Mouse (Mus musculus) kidney, postnatal 0 days (tissue): Measurements from ENCODE around the gene Gbgt1. TPM values are rescaled to one million over a fixed set of nuclear protein-coding genes. Genes with fewer than 3 reads are reported as not detected.
A peak's percentile ranks its signal among the peaks of the same experiment; 100 is the strongest.

Experiments used
- ATAC-seq: fragments of 200-750 bp; cut with Nextera tagmentation; replicated peaks from 2 replicates; pipeline ENCODE4 v1.8.0; 2017; ENCODE audit warnings: low read depth, moderate number of reproducible peaks, moderate TSS enrichment, moderate library complexity; ENCODE audit not compliant: low FRiP score
- DNase-seq: peaks from one replicate; pipeline ENCODE4 v3.0.0-alpha.2; 2016; ENCODE audit warnings: low spot score
- H3K27ac ChIP-seq: fragments of 300-500 bp; sonication (generic); 2 replicates; pipeline ENCODE4 v1.5.1; 2014; ENCODE audit warnings: mild to moderate bottlenecking
- H3K27me3 ChIP-seq: fragments of 300-500 bp; sonication (generic); 2 replicates; pipeline ENCODE4 v1.6.1; 2014; ENCODE audit warnings: low read length, mixed read lengths; ENCODE audit not compliant: insufficient read depth
- H3K36me3 ChIP-seq: fragments of 300-500 bp; sonication (generic); 2 replicates; pipeline ENCODE4 v1.6.1; 2014; ENCODE audit warnings: low read length, mixed read lengths; ENCODE audit not compliant: insufficient read depth
- H3K4me1 ChIP-seq: fragments of 300-500 bp; sonication (generic); replicated peaks from 2 replicates; pipeline ENCODE4 v1.6.1; 2014; ENCODE audit warnings: antibody characterized with exemption, low read length, mixed read lengths; ENCODE audit not compliant: insufficient read depth
- H3K4me2 ChIP-seq: fragments of 300-500 bp; sonication (generic); 2 replicates; pipeline ENCODE4 v1.6.1; 2014; ENCODE audit warnings: mild to moderate bottlenecking, low read length, moderate library complexity, mixed read lengths
- H3K4me3 ChIP-seq: fragments of 300-500 bp; sonication (generic); replicated peaks from 2 replicates; pipeline ENCODE4 v1.5.1; 2014; ENCODE audit warnings: low read depth, low read length
- H3K9ac ChIP-seq: fragments of 300-500 bp; sonication (generic); 2 replicates; pipeline ENCODE4 v1.6.1; 2014; ENCODE audit warnings: low read depth, low read length
- H3K9me3 ChIP-seq: fragments of 300-500 bp; sonication (generic); replicated peaks from 2 replicates; pipeline ENCODE4 v1.6.1; 2016; ENCODE audit warnings: low read length, inconsistent platforms, mixed read lengths
- CTCF ChIP-seq: IDR thresholded peaks from 2 replicates; pipeline ENCODE4 v1.5.1; 2016; ENCODE audit warnings: antibody characterized with exemption, low read depth, mild to moderate bottlenecking, moderate library complexity
- WGBS: fragments of 180-500 bp; shearing (Covaris S2); extraction: QIAGEN DNeasy Blood & Tissue Kit; methylation state at CpG from one replicate; pipeline ENCODE4 v1.1.7; 2014; 5-methylcytosine and 5-hydroxymethylcytosine counted together
- polyA plus RNA-seq: library from polyadenylated mRNA; unstranded; fragments of >200 nt; fragmentation: Nextera tagmentation; extraction: Ambion mirVana; gene quantifications from 2 replicates; pipeline ENCODE4 v1.2.1, GENCODE M21; 2015

Gene Gbgt1
- polyA plus RNA-seq, 1 experiment from 2014 or later, result 2.4 TPM

- H3K9ac ChIP-seq, result no peak overlapping the region
- no peak for TF ChIP-seq CTCF
- no peak for DNase-seq
- H3K4me1 ChIP-seq, result no peaks in the 10 kb centered on the region
- H3K27ac ChIP-seq, result no peak overlapping the region
- 70% methylated on average over 20 of the region's 20 CpGs for WGBS
- no peaks in the 10 kb centered on the region for H3K27me3 ChIP-seq
- H3K4me2 ChIP-seq, result no peak overlapping the region
- no peaks in the 10 kb centered on the region for H3K9me3 ChIP-seq
- no peak for ATAC-seq
- H3K4me3 ChIP-seq, result no peak overlapping the region
- H3K36me3 ChIP-seq, result no peaks in the 10 kb centered on the region
Measured at GRCm38 (mm10) chr2:28479208-28480204, 17.2 kb upstream of the Gbgt1 start.

- peak; percentile 59; the same call in 1 of the 2 replicates for ATAC-seq
- Histone ChIP-seq H3K27ac (no peak overlapping the region), H3K4me3 (no peak overlapping the region), H3K4me1 (no peaks in the 10 kb centered on the region), H3K27me3 (no peaks in the 10 kb centered on the region), H3K4me2 (no peak overlapping the region), H3K36me3 (no peaks in the 10 kb centered on the region), H3K9ac (no peak overlapping the region), H3K9me3 (no peaks in the 10 kb centered on the region)
- 51% methylated on average over 2 of the region's 2 CpGs for WGBS
- TF ChIP-seq CTCF, result no peak
- DNase-seq, result no peak
Measured at GRCm38 (mm10) chr2:28483861-28484260, 12.8 kb upstream of the Gbgt1 start.

- no peak for TF ChIP-seq CTCF
- DNase-seq, result no peak
- Histone ChIP-seq H3K27ac (no peak overlapping the region), H3K36me3 (no peaks in the 10 kb centered on the region), H3K4me2 (no peak overlapping the region), H3K4me3 (no peak overlapping the region), H3K4me1 (no peaks in the 10 kb centered on the region), H3K27me3 (no peaks in the 10 kb centered on the region), H3K9ac (no peak overlapping the region), H3K9me3 (no peaks in the 10 kb centered on the region)
- ATAC-seq, result no peak
- WGBS, result 65% methylated on average over 2 of the region's 2 CpGs
Measured at GRCm38 (mm10) chr2:28494521-28494920, 2.2 kb upstream of the Gbgt1 start.

GRCm38 (mm10) chr2:28495207-28495756, 1.4 kb upstream of the Gbgt1 start:
- WGBS, result 49% methylated on average over 14 of the region's 14 CpGs
- H3K4me3 ChIP-seq, result no peak overlapping the region; the same call in 1 of the 2 replicates
- no peaks in the 10 kb centered on the region for H3K36me3 ChIP-seq
- 0 out of 2 replicates have a peak overlapping the region, but pooled peaks have one; percentile 74 for H3K27ac ChIP-seq
- no peak for ATAC-seq
- TF ChIP-seq CTCF, result peak; percentile 55
- no peaks in the 10 kb centered on the region for H3K27me3 ChIP-seq
- DNase-seq, result peak; percentile 73
- H3K9ac ChIP-seq, result no peak overlapping the region
- no peaks in the 10 kb centered on the region for H3K9me3 ChIP-seq
- H3K4me1 ChIP-seq, result no peaks in the 10 kb centered on the region
- H3K4me2 ChIP-seq, result peak overlapping the region; percentile 32

- peak; percentile 84 for DNase-seq
- Histone ChIP-seq H3K9ac (no peak overlapping the region), H3K36me3 (no peaks in the 10 kb centered on the region), H3K9me3 (no peaks in the 10 kb centered on the region), H3K27ac (peak overlapping the region; percentile 74), H3K4me2 (peak overlapping the region; percentile 32), H3K27me3 (no peaks in the 10 kb centered on the region), H3K4me1 (no peaks in the 10 kb centered on the region), H3K4me3 (no peak overlapping the region; the same call in 1 of the 2 replicates)
- 66% methylated on average over 16 of the region's 16 CpGs for WGBS
- no peak; the same call in 1 of the 2 replicates for TF ChIP-seq CTCF
- ATAC-seq, result 0 out of 2 replicates have a peak, but pooled peaks have one; percentile 29
Measured at GRCm38 (mm10) chr2:28495801-28496595, 693 bp upstream of the Gbgt1 start.

- DNase-seq (no peak), ATAC-seq (no peak)
- Histone ChIP-seq H3K36me3 (no peaks in the 10 kb centered on the region), H3K9ac (no peak overlapping the region), H3K27ac (no peak overlapping the region), H3K4me1 (no peaks in the 10 kb centered on the region), H3K9me3 (no peaks in the 10 kb centered on the region), H3K27me3 (no peaks in the 10 kb centered on the region), H3K4me2 (peak overlapping the region; percentile 48), H3K4me3 (0 out of 2 replicates have a peak overlapping the region, but pooled peaks have one; percentile 16)
- no peak for TF ChIP-seq CTCF
- 77% methylated on average over 5 of the region's 5 CpGs for WGBS
Measured at GRCm38 (mm10) chr2:28497561-28497960, 870 bp downstream of the Gbgt1 start.
